Mouse (Mus musculus) lung, adult 18-20 months (tissue): Measurements from ENCODE around the gene Ralgps1.
A peak's percentile ranks its signal among the peaks of the same experiment; 100 is the strongest.

Experiments
- DNase-seq, 2 experiments: peaks; one replicate each; pipeline ENCODE4 v3.0.0; 2022; ENCODE audit warnings: mixed read lengths in 2 of 2

The Ralgps1 gene

GRCm38 (mm10) chr2:33320568-33320967 lies 50.7 kb downstream of the Ralgps1 start:
- no peak for DNase-seq

- no peak for DNase-seq
These were observed 51.4 kb downstream of the Ralgps1 start for GRCm38 (mm10) chr2:33319934-33320333.

GRCm38 (mm10) chr2:33319455-33319854 lies 51.8 kb downstream of the Ralgps1 start:
- no peak for DNase-seq

- DNase-seq, result no peak
These were observed 52.8 kb downstream of the Ralgps1 start for GRCm38 (mm10) chr2:33318491-33318964.

- DNase-seq, result peak; percentile 77 to 83
These were observed 54.8 kb downstream of the Ralgps1 start for GRCm38 (mm10) chr2:33316516-33316915.

- DNase-seq, result no peak
These were observed 55.3 kb downstream of the Ralgps1 start for GRCm38 (mm10) chr2:33316063-33316405.

GRCm38 (mm10) chr2:33315233-33316062 lies 55.8 kb downstream of the Ralgps1 start:
- DNase-seq, result peak in 1 of 2 experiments; percentile 22

- no peak for DNase-seq
These were observed 61.9 kb downstream of the Ralgps1 start for GRCm38 (mm10) chr2:33309426-33309825.

- no peak for DNase-seq
These were observed 64.7 kb downstream of the Ralgps1 start for GRCm38 (mm10) chr2:33306565-33306964.

GRCm38 (mm10) chr2:33303416-33303947 lies 67.8 kb downstream of the Ralgps1 start:
- no peak for DNase-seq

GRCm38 (mm10) chr2:33302828-33303227 lies 68.5 kb downstream of the Ralgps1 start:
- no peak for DNase-seq

GRCm38 (mm10) chr2:33302405-33302804 lies 68.9 kb downstream of the Ralgps1 start:
- DNase-seq, result no peak

- DNase-seq, result no peak
These were observed 70.8 kb downstream of the Ralgps1 start for GRCm38 (mm10) chr2:33300371-33301046.

- DNase-seq, result no peak
These were observed 72.4 kb downstream of the Ralgps1 start for GRCm38 (mm10) chr2:33298928-33299327.

- no peak for DNase-seq
These were observed 76.2 kb downstream of the Ralgps1 start for GRCm38 (mm10) chr2:33295115-33295514.

- no peak for DNase-seq
These were observed 79.2 kb downstream of the Ralgps1 start for GRCm38 (mm10) chr2:33292057-33292456.

GRCm38 (mm10) chr2:33290491-33290890 lies 80.8 kb downstream of the Ralgps1 start:
- no peak for DNase-seq

GRCm38 (mm10) chr2:33288837-33289236 lies 82.4 kb downstream of the Ralgps1 start:
- DNase-seq, result no peak

GRCm38 (mm10) chr2:33283674-33284073 lies 87.6 kb downstream of the Ralgps1 start:
- DNase-seq, result peak; percentile 35 to 47

GRCm38 (mm10) chr2:33282877-33283276 lies 88.4 kb downstream of the Ralgps1 start:
- peak; percentile 40 to 54 for DNase-seq

- peak in 1 of 2 experiments; percentile 54 for DNase-seq
These were observed 89.5 kb downstream of the Ralgps1 start for GRCm38 (mm10) chr2:33281807-33282206.

GRCm38 (mm10) chr2:33280525-33280924 lies 90.8 kb downstream of the Ralgps1 start:
- no peak for DNase-seq

- DNase-seq, result no peak
These were observed 91.5 kb downstream of the Ralgps1 start for GRCm38 (mm10) chr2:33279758-33280157.
